Mouse (Mus musculus): Measurements from ENCODE around the gene Nsg2. TPM values are rescaled to one million over a fixed set of nuclear protein-coding genes. Genes with fewer than 3 reads are reported as not detected.
A peak's percentile ranks its signal among the peaks of the same experiment; 100 is the strongest.
"Not testable (repeated sequence)": the region's sequence is repeated elsewhere in the genome, so short reads cannot be mapped to it uniquely, and the experiment has no call there.

Gene Nsg2
- polyA plus RNA-seq, 1 experiment from 2014 or later: 530 TPM

GRCm38 (mm10) chr11:31984786-31985185 lies 15.5 kb upstream of the Nsg2 start:
- H3K27ac ChIP-seq (replicated peaks): no peak overlapping the region
- no peaks in the 10 kb centered on the region for H3K27me3 ChIP-seq
- H3K9ac ChIP-seq: no peak overlapping the region
- no peak overlapping the region for H3K4me3 ChIP-seq
- no peaks in the 10 kb centered on the region for H3K4me1 ChIP-seq (replicated peaks)
- no peaks in the 10 kb centered on the region; the same call in 1 of the 2 replicates for H3K9me3 ChIP-seq
- WGBS: 67% methylated on average over 2 of the region's 2 CpGs
- H3K4me2 ChIP-seq: no peak overlapping the region
- no peak for ATAC-seq (ENCODE audit: low FRiP score, low read depth)
- no peaks in the 10 kb centered on the region for H3K36me3 ChIP-seq

- ATAC-seq (ENCODE audit: low FRiP score, low read depth): no peak
- 94% methylated on average over 3 of the region's 3 CpGs for WGBS
- H3K9ac ChIP-seq: no peak overlapping the region
- no peak overlapping the region for H3K27ac ChIP-seq (replicated peaks)
- no peaks in the 10 kb centered on the region for H3K4me1 ChIP-seq (replicated peaks)
- H3K36me3 ChIP-seq: no peaks in the 10 kb centered on the region
- no peaks in the 10 kb centered on the region for H3K27me3 ChIP-seq
- no peak overlapping the region for H3K4me2 ChIP-seq
- no peaks in the 10 kb centered on the region for H3K9me3 ChIP-seq
- no peak overlapping the region for H3K4me3 ChIP-seq
Observed at GRCm38 (mm10) chr11:31992535-31992934, 7.7 kb upstream of the Nsg2 start.

GRCm38 (mm10) chr11:31999716-32000115 lies 547 bp upstream of the Nsg2 start:
- Histone ChIP-seq H3K36me3 (peaks cover 12% of the 10 kb centered on the region), H3K9me3 (no peaks in the 10 kb centered on the region), H3K9ac (0 out of 2 replicates have a peak overlapping the region, but pooled peaks have one; percentile 83), H3K27me3 (no peaks in the 10 kb centered on the region), H3K4me3 (peak overlapping the region; percentile 63), H3K27ac (replicated peaks) (peak overlapping the region; percentile 95), H3K4me2 (peak overlapping the region; percentile 55), H3K4me1 (replicated peaks) (peaks cover 37% of the 10 kb centered on the region)
- ATAC-seq (ENCODE audit: low FRiP score, low read depth): 0 out of 2 replicates have a peak, but pooled peaks have one; percentile 16
- WGBS: 33% methylated on average over 2 of the region's 2 CpGs

- H3K4me1 ChIP-seq (replicated peaks): peaks cover 37% of the 10 kb centered on the region
Observed at GRCm38 (mm10) chr11:32001181-32001910, 1.1 kb downstream of the Nsg2 start.

GRCm38 (mm10) chr11:32002670-32003072 lies 2.4 kb downstream of the Nsg2 start:
- WGBS: 2% methylated on average over 5 of the region's 5 CpGs
- Histone ChIP-seq H3K36me3 (peaks cover 40% of the 10 kb centered on the region), H3K9me3 (no peaks in the 10 kb centered on the region; the same call in 1 of the 2 replicates), H3K4me3 (peak overlapping the region; percentile 55), H3K9ac (peak overlapping the region; percentile 69), H3K4me2 (peak overlapping the region; percentile 87), H3K27ac (replicated peaks) (peak overlapping the region; percentile 92), H3K4me1 (replicated peaks) (peaks cover 41% of the 10 kb centered on the region), H3K27me3 (no peaks in the 10 kb centered on the region)
- peak; percentile 68 for ATAC-seq (ENCODE audit: low FRiP score, low read depth)

More at GRCm38 (mm10) chr11:32001181-32001910, 1.1 kb downstream of the Nsg2 start:
- Histone ChIP-seq H3K27me3 (no peaks in the 10 kb centered on the region), H3K9ac (peak overlapping the region; percentile 69), H3K4me3 (peak overlapping the region; percentile 55), H3K4me2 (peak overlapping the region; percentile 87), H3K36me3 (peaks cover 27% of the 10 kb centered on the region), H3K27ac (replicated peaks) (peak overlapping the region; percentile 92), H3K9me3 (no peaks in the 10 kb centered on the region)
- ATAC-seq (ENCODE audit: low FRiP score, low read depth): no peak
- WGBS: under 1% methylated on average over 11 of the region's 11 CpGs

GRCm38 (mm10) chr11:32008049-32008448 lies 7.8 kb downstream of the Nsg2 start:
- peaks cover 70% of the 10 kb centered on the region for H3K4me1 ChIP-seq (replicated peaks)
- H3K9me3 ChIP-seq; ATAC-seq (ENCODE audit: low FRiP score, low read depth); H3K9ac ChIP-seq; H3K4me3 ChIP-seq; H3K27me3 ChIP-seq; H3K27ac ChIP-seq (replicated peaks): not testable (repeated sequence)
- H3K36me3 ChIP-seq: peaks cover 41% of the 10 kb centered on the region
- 0 out of 2 replicates have a peak overlapping the region, but pooled peaks have one; percentile 33 for H3K4me2 ChIP-seq
- 89% methylated on average over 3 of the region's 3 CpGs for WGBS

- no peaks in the 10 kb centered on the region for H3K27me3 ChIP-seq
- no peak for ATAC-seq (ENCODE audit: low FRiP score, low read depth)
- H3K9ac ChIP-seq: 0 out of 2 replicates have a peak overlapping the region, but pooled peaks have one; percentile 11
- H3K27ac ChIP-seq (replicated peaks): peak overlapping the region; percentile 52; the same call in 1 of the 2 replicates
- no peaks in the 10 kb centered on the region; the same call in 1 of the 2 replicates for H3K9me3 ChIP-seq
- H3K4me2 ChIP-seq: peak overlapping the region; percentile 33
- peaks cover 37% of the 10 kb centered on the region for H3K36me3 ChIP-seq
- 61% methylated on average over 3 of the region's 3 CpGs for WGBS
- H3K4me3 ChIP-seq: no peak overlapping the region
- peaks cover 70% of the 10 kb centered on the region for H3K4me1 ChIP-seq (replicated peaks)
Observed at GRCm38 (mm10) chr11:32008852-32009251, 8.6 kb downstream of the Nsg2 start.

GRCm38 (mm10) chr11:32009961-32010662 lies 9.8 kb downstream of the Nsg2 start:
- H3K4me2 ChIP-seq: peak overlapping the region; percentile 33
- peak overlapping the region; percentile 71 for H3K27ac ChIP-seq (replicated peaks)
- 6% methylated on average over 13 of the region's 13 CpGs for WGBS
- peaks cover 26% of the 10 kb centered on the region for H3K36me3 ChIP-seq
- H3K9ac ChIP-seq: no peak overlapping the region
- ATAC-seq (ENCODE audit: low FRiP score, low read depth): peak; percentile 75
- H3K9me3 ChIP-seq: no peaks in the 10 kb centered on the region; the same call in 1 of the 2 replicates
- no peaks in the 10 kb centered on the region for H3K27me3 ChIP-seq
- no peak overlapping the region for H3K4me3 ChIP-seq
- H3K4me1 ChIP-seq (replicated peaks): peaks cover 66% of the 10 kb centered on the region

- no peak for ATAC-seq (ENCODE audit: low FRiP score, low read depth)
Observed at GRCm38 (mm10) chr11:32010663-32010970, 10.4 kb downstream of the Nsg2 start.

GRCm38 (mm10) chr11:32011867-32012603 lies 11.8 kb downstream of the Nsg2 start:
- peaks cover 85% of the 10 kb centered on the region for H3K4me1 ChIP-seq (replicated peaks)
- WGBS: 48% methylated on average over 9 of the region's 9 CpGs

More at GRCm38 (mm10) chr11:32010663-32010970, 10.4 kb downstream of the Nsg2 start:
- Histone ChIP-seq H3K4me3 (no peak overlapping the region), H3K4me2 (peak overlapping the region; percentile 33), H3K36me3 (peaks cover 21% of the 10 kb centered on the region), H3K27me3 (no peaks in the 10 kb centered on the region), H3K27ac (replicated peaks) (peak overlapping the region; percentile 71), H3K9ac (no peak overlapping the region), H3K4me1 (replicated peaks) (peaks cover 71% of the 10 kb centered on the region), H3K9me3 (no peaks in the 10 kb centered on the region; the same call in 1 of the 2 replicates)
- WGBS: 29% methylated on average over 5 of the region's 5 CpGs

GRCm38 (mm10) chr11:32013014-32013427 lies 12.8 kb downstream of the Nsg2 start:
- Histone ChIP-seq H3K4me2 (no peak overlapping the region), H3K27me3 (no peaks in the 10 kb centered on the region), H3K9me3 (no peaks in the 10 kb centered on the region), H3K9ac (no peak overlapping the region), H3K4me1 (replicated peaks) (peaks cover 87% of the 10 kb centered on the region), H3K36me3 (peaks cover under 1% of the 10 kb centered on the region; the same call in 1 of the 2 replicates), H3K4me3 (no peak overlapping the region), H3K27ac (replicated peaks) (no peak overlapping the region)
- ATAC-seq (ENCODE audit: low FRiP score, low read depth): no peak
- 86% methylated on average over 4 of the region's 4 CpGs for WGBS

More at GRCm38 (mm10) chr11:32011867-32012603, 11.8 kb downstream of the Nsg2 start:
- Histone ChIP-seq H3K27me3 (no peaks in the 10 kb centered on the region), H3K9me3 (no peaks in the 10 kb centered on the region; the same call in 1 of the 2 replicates), H3K4me2 (no peak overlapping the region), H3K27ac (replicated peaks) (0 out of 2 replicates have a peak overlapping the region, but pooled peaks have one; percentile 12), H3K4me3 (no peak overlapping the region), H3K36me3 (peaks cover 7% of the 10 kb centered on the region), H3K9ac (no peak overlapping the region)
- no peak for ATAC-seq (ENCODE audit: low FRiP score, low read depth)

Measured in hindbrain, embryonic 15.5 days (tissue).